Mouse (Mus musculus): Measurements from ENCODE around the gene Ctse. TPM values are rescaled to one million over a fixed set of nuclear protein-coding genes. Genes with fewer than 3 reads are reported as not detected.
"Not testable (repeated sequence)": the region's sequence is repeated elsewhere in the genome, so short reads cannot be mapped to it uniquely, and the experiment has no call there.

Gene Ctse
- total and polyA plus RNA-seq, 2 experiments from 2014 or later = 0.09 to 0.11 TPM

DNA sequence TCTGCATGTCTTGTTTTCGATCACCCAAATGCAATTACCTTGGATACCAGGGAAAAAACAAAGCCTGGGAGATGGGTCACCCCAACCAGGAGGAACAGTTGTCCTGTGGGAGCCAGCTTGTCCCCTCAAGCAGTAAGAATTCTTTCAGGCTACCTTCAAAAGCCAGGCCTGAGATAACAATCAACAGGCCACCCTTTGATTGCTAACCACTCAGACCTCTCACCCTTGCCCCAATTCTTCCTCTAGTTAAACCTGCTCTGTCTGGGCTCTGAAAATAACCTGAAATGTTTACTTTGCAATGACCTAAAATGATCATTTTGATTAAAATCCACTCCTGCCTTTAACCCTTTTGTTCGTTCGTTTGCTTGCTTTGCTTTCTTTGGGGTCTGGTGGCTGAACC is 14.5 kb upstream of the Ctse start:
- Histone ChIP-seq H3K4me3 (ENCODE audit: low read depth, low read length) (no peak overlapping the region), H3K36me3 (ENCODE audit: insufficient read depth, low read length) (no peaks in the 10 kb centered on the region), H3K4me2 (ENCODE audit: low read depth, low read length, poor library complexity, severe bottlenecking) (no peak overlapping the region), H3K9ac (replicated peaks; ENCODE audit: low read length, poor library complexity, severe bottlenecking) (no peak overlapping the region), H3K27ac (ENCODE audit: low read depth, low read length) (no peak overlapping the region), H3K9me3 (ENCODE audit: low read length) (0 out of 2 replicates have a peak, but pooled peaks cover 6% of the 10 kb centered on the region), H3K4me1 (ENCODE audit: insufficient read depth, low read length) (no peaks in the 10 kb centered on the region), H3K27me3 (ENCODE audit: insufficient read depth, low read length) (no peaks in the 10 kb centered on the region)
- TF ChIP-seq CTCF (IDR thresholded peaks at IDR 0.05) = no peak
- DNase-seq (ENCODE audit: low spot score) = no peak
- WGBS = 92% methylated on average over 3 of the region's 3 CpGs
- no peak for ATAC-seq (ENCODE audit: low FRiP score)

- Histone ChIP-seq H3K4me2 (ENCODE audit: low read depth, low read length, poor library complexity, severe bottlenecking) (no peak overlapping the region), H3K27ac (ENCODE audit: low read depth, low read length) (no peak overlapping the region), H3K27me3 (ENCODE audit: insufficient read depth, low read length) (no peaks in the 10 kb centered on the region), H3K9me3 (ENCODE audit: low read length) (0 out of 2 replicates have a peak, but pooled peaks cover 6% of the 10 kb centered on the region), H3K36me3 (ENCODE audit: insufficient read depth, low read length) (no peaks in the 10 kb centered on the region), H3K9ac (replicated peaks; ENCODE audit: low read length, poor library complexity, severe bottlenecking) (no peak overlapping the region), H3K4me1 (ENCODE audit: insufficient read depth, low read length) (no peaks in the 10 kb centered on the region), H3K4me3 (ENCODE audit: low read depth, low read length) (no peak overlapping the region)
- DNase-seq (ENCODE audit: low spot score) (no peak), ATAC-seq (ENCODE audit: low FRiP score) (no peak)
- WGBS = 58% methylated on average over 3 of the region's 3 CpGs
- no peak for TF ChIP-seq CTCF (IDR thresholded peaks at IDR 0.05)
Observed at GRCm38 (mm10) chr1:131624175-131624835, 13.8 kb upstream of the Ctse start.

DNA sequence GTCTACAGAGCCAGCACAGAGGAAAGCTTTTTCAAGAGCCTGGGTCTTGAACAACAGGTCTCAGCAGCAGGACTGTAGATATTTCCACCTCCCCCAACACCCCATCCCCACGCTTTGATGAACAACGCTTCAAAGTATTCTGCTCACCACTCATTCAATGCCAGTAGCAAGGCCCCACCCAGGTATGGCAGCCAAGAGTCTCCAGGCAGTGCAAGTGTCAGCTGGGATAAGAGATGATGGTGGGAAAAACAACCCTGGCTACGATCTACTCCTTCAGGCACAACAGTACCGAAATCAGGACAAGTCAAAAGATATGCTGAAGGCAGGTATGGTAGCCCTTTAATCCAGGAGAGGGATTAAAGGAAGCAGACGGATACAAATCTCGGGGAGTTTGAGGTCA is 11.9 kb upstream of the Ctse start:
- WGBS = 88% methylated on average over 6 of the region's 6 CpGs
- Histone ChIP-seq H3K4me1 (ENCODE audit: insufficient read depth, low read length) (no peaks in the 10 kb centered on the region), H3K27me3 (ENCODE audit: insufficient read depth, low read length) (no peaks in the 10 kb centered on the region), H3K36me3 (ENCODE audit: insufficient read depth, low read length) (no peaks in the 10 kb centered on the region), H3K9ac (replicated peaks; ENCODE audit: low read length, poor library complexity, severe bottlenecking) (no peak overlapping the region), H3K9me3 (ENCODE audit: low read length) (no peaks in the 10 kb centered on the region), H3K4me3 (ENCODE audit: low read depth, low read length) (no peak overlapping the region), H3K27ac (ENCODE audit: low read depth, low read length) (no peak overlapping the region), H3K4me2 (ENCODE audit: low read depth, low read length, poor library complexity, severe bottlenecking) (no peak overlapping the region)
- ATAC-seq (ENCODE audit: low FRiP score) (no peak), DNase-seq (ENCODE audit: low spot score) (no peak)
- TF ChIP-seq CTCF (IDR thresholded peaks at IDR 0.05) = no peak

- H3K4me1 ChIP-seq (ENCODE audit: insufficient read depth, low read length); H3K36me3 ChIP-seq (ENCODE audit: insufficient read depth, low read length); H3K27me3 ChIP-seq (ENCODE audit: insufficient read depth, low read length); H3K4me2 ChIP-seq (ENCODE audit: low read depth, low read length, poor library complexity, severe bottlenecking); ATAC-seq (ENCODE audit: low FRiP score); H3K4me3 ChIP-seq (ENCODE audit: low read depth, low read length); H3K9ac ChIP-seq (replicated peaks; ENCODE audit: low read length, poor library complexity, severe bottlenecking); H3K27ac ChIP-seq (ENCODE audit: low read depth, low read length); H3K9me3 ChIP-seq (ENCODE audit: low read length): not testable (repeated sequence)
- 50% methylated on average over 6 of the region's 6 CpGs for WGBS
- peak; percentile 36 for DNase-seq (ENCODE audit: low spot score)
Observed at GRCm38 (mm10) chr1:131632216-131632615, 5.9 kb upstream of the Ctse start.

DNA sequence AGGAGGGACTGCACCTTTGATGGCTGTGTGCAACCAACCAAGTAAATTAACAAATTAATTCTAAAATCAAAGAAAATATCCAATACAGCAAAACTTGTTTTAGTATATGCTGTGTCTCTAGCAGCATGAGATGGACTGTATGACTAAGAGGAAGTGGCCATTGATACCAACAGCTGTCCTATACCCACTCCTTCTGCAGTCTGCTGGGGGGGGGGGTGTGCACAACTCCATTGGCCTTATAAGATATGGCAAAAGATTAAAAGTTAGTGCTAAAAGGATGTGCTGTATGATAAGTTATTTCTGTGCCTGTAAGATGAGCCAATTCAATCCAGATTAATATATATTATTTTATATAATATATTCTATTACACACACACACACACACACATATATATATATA is 3.6 kb upstream of the Ctse start:
- DNase-seq (ENCODE audit: low spot score) (no peak), ATAC-seq (ENCODE audit: low FRiP score) (no peak)
- no peak overlapping the region for H3K27ac ChIP-seq (ENCODE audit: low read depth, low read length)
- H3K36me3 ChIP-seq (ENCODE audit: insufficient read depth, low read length) = no peaks in the 10 kb centered on the region
- TF ChIP-seq CTCF (IDR thresholded peaks at IDR 0.05) = no peak
- H3K4me1 ChIP-seq (ENCODE audit: insufficient read depth, low read length) = no peaks in the 10 kb centered on the region
- no peak overlapping the region for H3K4me3 ChIP-seq (ENCODE audit: low read depth, low read length)
- H3K9me3 ChIP-seq (ENCODE audit: low read length) = no peaks in the 10 kb centered on the region
- H3K27me3 ChIP-seq (ENCODE audit: insufficient read depth, low read length) = no peaks in the 10 kb centered on the region
- H3K4me2 ChIP-seq (ENCODE audit: low read depth, low read length, poor library complexity, severe bottlenecking) = no peak overlapping the region
- no peak overlapping the region for H3K9ac ChIP-seq (replicated peaks; ENCODE audit: low read length, poor library complexity, severe bottlenecking)

DNA sequence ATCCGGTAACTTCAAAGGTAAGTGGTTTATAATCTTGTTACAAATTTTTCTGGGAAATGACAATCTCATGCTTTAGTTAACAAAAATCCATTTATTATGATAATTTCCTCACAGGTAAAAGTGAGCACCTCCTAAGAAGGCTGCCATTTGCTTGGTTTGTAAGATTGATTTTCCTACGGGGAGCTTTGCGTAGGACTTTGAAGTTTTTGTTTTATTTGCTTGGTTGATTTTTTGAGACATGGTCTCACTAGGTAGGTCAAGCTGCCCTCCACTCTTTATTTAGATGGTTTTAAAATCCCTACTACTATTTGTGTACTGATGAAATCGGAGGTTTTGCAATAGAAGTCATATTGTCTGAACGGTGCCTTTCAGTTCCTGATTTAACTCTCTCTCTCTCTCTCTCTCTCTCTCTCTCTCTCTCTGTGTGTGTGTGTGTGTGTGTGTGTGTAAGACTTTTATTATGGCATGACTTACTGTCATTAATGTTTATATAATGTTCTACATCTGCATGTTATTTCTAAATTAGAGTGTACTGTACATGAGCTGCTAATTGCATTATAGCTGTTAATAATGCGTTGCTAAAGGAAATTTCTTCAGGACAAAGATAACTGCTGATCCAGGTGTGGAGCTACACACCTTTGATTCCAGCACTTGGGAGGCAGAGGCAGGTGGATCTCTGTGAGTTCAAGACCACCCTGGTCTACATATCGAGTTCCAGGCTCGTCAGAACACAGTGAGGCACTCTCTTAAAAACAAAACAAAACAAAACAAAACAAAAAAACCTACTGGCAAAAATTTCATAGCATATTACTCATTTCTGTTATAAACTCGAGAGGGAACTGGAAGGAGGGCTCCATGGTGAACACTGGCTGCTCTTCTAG is 675 bp downstream of the Ctse start:
- Histone ChIP-seq H3K9me3 (ENCODE audit: low read length) (no peaks in the 10 kb centered on the region), H3K36me3 (ENCODE audit: insufficient read depth, low read length) (no peaks in the 10 kb centered on the region), H3K27me3 (ENCODE audit: insufficient read depth, low read length) (no peaks in the 10 kb centered on the region), H3K9ac (replicated peaks; ENCODE audit: low read length, poor library complexity, severe bottlenecking) (no peak overlapping the region), H3K4me3 (ENCODE audit: low read depth, low read length) (no peak overlapping the region), H3K4me2 (ENCODE audit: low read depth, low read length, poor library complexity, severe bottlenecking) (no peak overlapping the region), H3K4me1 (ENCODE audit: insufficient read depth, low read length) (no peaks in the 10 kb centered on the region), H3K27ac (ENCODE audit: low read depth, low read length) (no peak overlapping the region)
- no peak for ATAC-seq (ENCODE audit: low FRiP score)
- no peak for DNase-seq (ENCODE audit: low spot score)
- 87% methylated on average over 9 of the region's 9 CpGs for WGBS
- no peak for TF ChIP-seq CTCF (IDR thresholded peaks at IDR 0.05)
